21 mouse cellular contexts compared by ENCODE assay signal in the genomic region with DNA sequence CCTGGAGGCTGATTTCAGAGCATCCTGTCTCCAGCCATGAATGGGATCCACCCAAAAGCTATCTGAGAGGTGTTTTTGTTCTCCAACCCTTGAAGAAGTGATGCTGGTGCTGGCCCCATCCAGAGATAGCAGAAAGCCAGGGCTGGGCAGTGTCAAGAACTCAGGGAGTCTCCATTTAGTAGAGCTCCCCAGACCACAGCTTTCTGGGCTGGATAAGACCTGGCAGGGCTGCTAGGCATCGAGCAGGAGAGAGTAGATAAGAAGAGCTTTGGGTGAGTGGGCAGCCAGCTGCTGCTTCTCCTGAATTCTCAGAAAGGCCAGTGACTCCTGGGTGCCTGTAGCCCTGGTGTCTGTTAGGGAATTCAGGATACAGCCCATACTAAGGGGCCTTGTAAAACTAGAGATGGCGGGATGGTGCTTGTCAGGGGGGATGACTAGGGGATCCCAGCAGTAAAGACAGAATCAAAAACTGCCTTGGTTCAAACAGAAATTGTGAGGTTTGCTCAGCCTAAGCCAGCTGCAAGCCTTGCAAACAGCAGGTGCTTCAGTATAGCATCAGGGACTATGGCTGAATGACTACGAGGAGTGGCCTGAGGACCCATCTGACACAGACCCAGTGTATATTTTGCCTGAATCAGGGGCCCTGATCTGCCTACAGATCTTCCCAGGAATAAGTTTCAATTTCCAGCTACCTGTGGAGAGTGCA.
DNase-seq lines count a peak whose midpoint lies in the region; ATAC-seq and TF ChIP-seq lines count a peak whose summit lies in the region.
"Had no signal": no experiment of that assay in that cellular context is flagged by ENCODE, and none has a peak within 500 bp of the region (broad histone marks: within the 10 kb centered on the region; RNA-seq: fewer than 3 reads in every experiment).

No protein-coding gene starts in this region.

- no peak for DNase-seq in left cerebral cortex, adult 2 months (ENCODE audit: extremely low spot score in 1 of 2, low spot score in 2 of 2)
- DNase-seq in left cerebral cortex, postnatal 10 days (ENCODE audit: extremely low spot score in 1 of 2, low spot score in 2 of 2) = no peak
- peak; percentile 39 for DNase-seq in liver
- peak; percentile 29 to 50 for DNase-seq in spleen, postnatal 36 days (ENCODE audit: low spot score in 2 of 2)
- DNase-seq in kidney, postnatal 14 days = no peak
- DNase-seq in heart, adult 8-10 months (ENCODE audit: low spot score) = no peak
- DNase-seq in right cerebral cortex, adult 2 months (ENCODE audit: low spot score in 2 of 2) = no peak
- DNase-seq: cerebellum, adult 2 months; cerebellum, postnatal 25 days; gastrocnemius, postnatal 25 days; heart, adult 18-20 months; kidney, adult 11 months had no signal

- TF ChIP-seq CTCF in left cerebral cortex, adult 2 months (IDR thresholded peaks at IDR 0.05) = no peak

- H3K9me3 ChIP-seq in liver, embryonic 16.5 days (replicated peaks; ENCODE audit: control insufficient read depth, low read length) = no peaks in the 10 kb centered on the region
- H3K9me3 ChIP-seq: embryonic facial prominence, embryonic 10.5 days; heart, embryonic 13.5 days; hindbrain, embryonic 12.5 days; kidney, embryonic 15.5 days; midbrain, embryonic 12.5 days had no signal

- H3K27ac ChIP-seq in left cerebral cortex, adult 2 months = peak overlapping the region; percentile 55; the same call in 1 of the 2 replicates
- H3K27ac ChIP-seq in liver, embryonic 16.5 days (ENCODE audit: low read length) = no peak overlapping the region
- H3K27ac ChIP-seq: embryonic facial prominence, embryonic 10.5 days; heart, embryonic 13.5 days; hindbrain, embryonic 12.5 days; kidney, embryonic 15.5 days; macrophage; midbrain, embryonic 12.5 days had no signal

- ATAC-seq in liver, embryonic 16.5 days (ENCODE audit: low read depth) = 0 out of 2 replicates have a peak, but pooled peaks have one; percentile 41
- ATAC-seq: CD4-positive, CD25-positive, alpha-beta regulatory T cell, adult 4 months; Patski had no signal

- H3K4me1 ChIP-seq in liver, embryonic 16.5 days (ENCODE audit: control insufficient read depth, low read depth, low read length) = no peaks in the 10 kb centered on the region
- H3K4me1 ChIP-seq: embryonic facial prominence, embryonic 10.5 days; hindbrain, embryonic 12.5 days; kidney, embryonic 15.5 days; midbrain, embryonic 12.5 days had no signal

- H3K36me3 ChIP-seq in liver, embryonic 16.5 days (ENCODE audit: control insufficient read depth, insufficient read depth) = no peaks in the 10 kb centered on the region
- H3K36me3 ChIP-seq: embryonic facial prominence, embryonic 10.5 days; heart, embryonic 13.5 days; hindbrain, embryonic 12.5 days; kidney, embryonic 15.5 days; midbrain, embryonic 12.5 days had no signal

- intact Hi-C loops in left cerebral cortex, adult 2 months (cut with DNase I) = loop anchor here (5.0 to 10.0 kb wide), 2 partner anchors 152 to 184 kb away; no protein-coding TSS in a partner anchor
- intact Hi-C loops in left cerebral cortex, postnatal 10 days (cut with DNase I) = no loop called here

- no peaks in the 10 kb centered on the region for H3K27me3 ChIP-seq in liver, embryonic 16.5 days (ENCODE audit: control insufficient read depth, insufficient read depth, low read depth, low read length)
- H3K27me3 ChIP-seq: hindbrain, embryonic 12.5 days; kidney, embryonic 15.5 days; midbrain, embryonic 12.5 days; Patski had no signal

- H3K9ac ChIP-seq in liver, embryonic 16.5 days (ENCODE audit: low read depth, low read length) = no peak overlapping the region
- H3K9ac ChIP-seq: heart, embryonic 13.5 days; hindbrain, embryonic 12.5 days; kidney, embryonic 15.5 days; midbrain, embryonic 12.5 days had no signal

- no peak overlapping the region for H3K4me3 ChIP-seq in left cerebral cortex, adult 2 months
- no peak overlapping the region for H3K4me3 ChIP-seq in liver, embryonic 16.5 days (ENCODE audit: low read depth, low read length)
- H3K4me3 ChIP-seq: embryonic facial prominence, embryonic 10.5 days; heart, embryonic 13.5 days; hindbrain, embryonic 12.5 days; kidney, embryonic 15.5 days; midbrain, embryonic 12.5 days had no signal

- no peak overlapping the region for H3K4me2 ChIP-seq in liver, embryonic 16.5 days (ENCODE audit: low read depth, low read length)
- H3K4me2 ChIP-seq: heart, embryonic 13.5 days; hindbrain, embryonic 12.5 days; kidney, embryonic 15.5 days; midbrain, embryonic 12.5 days had no signal

- 50% methylated on average over 3 of the region's 3 CpGs for WGBS in liver, embryonic 16.5 days (ENCODE audit: insufficient replicate concordance)

Comparison
In these comparisons a context has a peak if more than half of its experiments do, and no peak if none do; other contexts are left out.
1. DNase-seq: peak in liver (single experiment) and spleen, postnatal 36 days (2 of 2); none in left cerebral cortex, adult 2 months (0 of 2), left cerebral cortex, postnatal 10 days (0 of 2), kidney, postnatal 14 days (single experiment), heart, adult 8-10 months (single experiment) and right cerebral cortex, adult 2 months (0 of 2).